Comparison of ENCODE assay signal across 13 mouse cellular contexts in genomic region chr1:164988191-164988590, GRCm38 (mm10). TPM values are rescaled to one million over a fixed set of nuclear protein-coding genes. Genes with fewer than 3 reads are reported as not detected.
DNase-seq lines count a peak whose midpoint lies in the region; ATAC-seq lines count a peak whose summit lies in the region.
"Had no signal": no experiment of that assay in that cellular context is flagged by ENCODE, and none has a peak within 500 bp of the region (broad histone marks: within the 10 kb centered on the region; RNA-seq: fewer than 3 reads in every experiment).

No protein-coding gene starts in this region.

- H3K27me3 ChIP-seq in forebrain, embryonic 16.5 days (replicated peaks; ENCODE audit: control insufficient read depth, insufficient read depth, low read length) = no peaks in the 10 kb centered on the region
- no peaks in the 10 kb centered on the region for H3K27me3 ChIP-seq in midbrain, embryonic 14.5 days (ENCODE audit: control insufficient read depth, insufficient read depth, low read length)
- H3K27me3 ChIP-seq: megakaryocyte, embryonic 14.5 days had no signal

- 20% methylated on average over 3 of the region's 3 CpGs for WGBS in forebrain, embryonic 16.5 days
- WGBS in midbrain, embryonic 14.5 days = 17% methylated on average over 3 of the region's 3 CpGs

- H3K36me3 ChIP-seq in forebrain, embryonic 16.5 days (ENCODE audit: control insufficient read depth, insufficient read depth) = no peaks in the 10 kb centered on the region
- no peaks in the 10 kb centered on the region for H3K36me3 ChIP-seq in midbrain, embryonic 14.5 days (ENCODE audit: control insufficient read depth, insufficient read depth, low read length)
- H3K36me3 ChIP-seq: limb, embryonic 10.5 days had no signal

- no peak overlapping the region for H3K4me3 ChIP-seq in forebrain, embryonic 16.5 days (replicated peaks; ENCODE audit: low read length)
- no peak overlapping the region for H3K4me3 ChIP-seq in midbrain, embryonic 14.5 days (replicated peaks; ENCODE audit: low read depth, low read length)
- H3K4me3 ChIP-seq: limb, embryonic 10.5 days; megakaryocyte, embryonic 14.5 days had no signal

- ATAC-seq in forebrain, embryonic 16.5 days = peak; percentile 96
- peak; percentile 68 for ATAC-seq in midbrain, embryonic 14.5 days (ENCODE audit: low FRiP score, low TSS enrichment)
- ATAC-seq: liver, postnatal 0 days had no signal

- no peak overlapping the region for H3K4me2 ChIP-seq in forebrain, embryonic 16.5 days (ENCODE audit: low read length)
- no peak overlapping the region for H3K4me2 ChIP-seq in midbrain, embryonic 14.5 days (ENCODE audit: low read length)

- peak; percentile 15 to 26 for DNase-seq in cerebellum, postnatal 10 days
- no peak for DNase-seq in cerebellum, postnatal 36 days
- peak; percentile 30 to 44 for DNase-seq in layer of hippocampus, adult 8-10 months (ENCODE audit: low spot score in 2 of 2)
- DNase-seq in midbrain, embryonic 14.5 days = peak; percentile 54
- no peak for DNase-seq in ovary, postnatal 14 days (ENCODE audit: low spot score)
- DNase-seq in adrenal gland, postnatal 4 days (ENCODE audit: low spot score in 2 of 2) = no peak
- DNase-seq in embryo, embryonic 11 days = no peak
- DNase-seq: liver, postnatal 0 days had no signal

- no peaks in the 10 kb centered on the region for H3K9me3 ChIP-seq in forebrain, embryonic 16.5 days (ENCODE audit: control insufficient read depth, low read length)
- H3K9me3 ChIP-seq in midbrain, embryonic 14.5 days (ENCODE audit: control insufficient read depth, low read length) = no peaks in the 10 kb centered on the region
- H3K9me3 ChIP-seq: limb, embryonic 10.5 days had no signal

- peaks cover 6% of the 10 kb centered on the region for H3K4me1 ChIP-seq in forebrain, embryonic 16.5 days (replicated peaks; ENCODE audit: control insufficient read depth, insufficient read depth, low read length)
- no peaks in the 10 kb centered on the region for H3K4me1 ChIP-seq in midbrain, embryonic 14.5 days (ENCODE audit: control insufficient read depth, insufficient read depth, low read length)
- H3K4me1 ChIP-seq: limb, embryonic 10.5 days had no signal

- no peak overlapping the region for H3K9ac ChIP-seq in forebrain, embryonic 16.5 days (replicated peaks; ENCODE audit: low read depth, low read length)
- no peak overlapping the region for H3K9ac ChIP-seq in midbrain, embryonic 14.5 days (replicated peaks; ENCODE audit: low read length)
- H3K9ac ChIP-seq: liver, postnatal 0 days had no signal

- H3K27ac ChIP-seq in forebrain, embryonic 16.5 days (ENCODE audit: low read length) = no peak overlapping the region
- H3K27ac ChIP-seq in midbrain, embryonic 14.5 days (replicated peaks; ENCODE audit: low read depth, low read length) = no peak overlapping the region
- H3K27ac ChIP-seq: limb, embryonic 10.5 days had no signal

RNA-seq across cellular contexts. Expression of gene Xcl1, which starts 52.9 kb away (rescaled TPM):
- not detected in 2 replicates for polyA plus RNA-seq in forebrain, embryonic 16.5 days (2015; fragmentation: Nextera tagmentation; extraction: Ambion mirVana)
- under 1 TPM in 1 of 4 experiments, not detected in 3; 0.93 TPM for total RNA-seq in layer of hippocampus, adult 8-10 months (2022)
- polyA plus RNA-seq in midbrain, embryonic 14.5 days (2014; fragmentation: Nextera tagmentation; extraction: Ambion mirVana) = not detected in 2 replicates
- 1 to 10 TPM in 1 of 2 experiments, not detected in 1; 1.1 TPM for total RNA-seq in adrenal gland, postnatal 4 days (2021)
- total RNA-seq: gastrocnemius, postnatal 25 days had no signal
- polyA plus RNA-seq: kidney, embryonic 14.5 days; limb, embryonic 10.5 days had no signal

Comparison
In these comparisons a context has a peak if more than half of its experiments do, and no peak if none do; other contexts are left out.
1. DNase-seq: peak in cerebellum, postnatal 10 days (2 of 2), layer of hippocampus, adult 8-10 months (2 of 2) and midbrain, embryonic 14.5 days (single experiment); none in cerebellum, postnatal 36 days (0 of 2), ovary, postnatal 14 days (single experiment), adrenal gland, postnatal 4 days (0 of 2) and embryo, embryonic 11 days (single experiment).